Mouse (Mus musculus): ENCODE data around the gene 1700025B11Rik.

DNA sequence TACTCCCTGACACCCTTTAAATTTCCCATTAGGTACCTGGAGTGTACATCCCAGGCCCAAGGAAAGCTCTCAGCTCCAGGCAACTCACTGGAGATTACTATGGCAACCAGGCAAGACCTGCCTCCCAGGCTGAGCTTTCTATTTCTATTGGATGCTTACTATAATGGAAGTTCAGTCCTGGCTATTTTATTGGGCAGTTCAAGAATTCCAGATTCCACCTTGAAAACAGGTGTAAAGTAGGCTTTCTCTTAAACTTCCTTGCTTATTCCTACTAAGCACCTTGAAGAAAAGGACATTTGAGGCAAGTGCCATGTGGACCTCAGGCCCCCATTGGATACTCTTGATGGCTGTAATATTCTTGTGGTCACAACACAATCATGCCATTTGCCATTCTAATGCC, at the start of gene 1700025B11Rik:
- TF ChIP-seq CTCF (IDR thresholded peaks at IDR 0.05; ENCODE audit: low read depth, low read length) (no peak), TAL1 (conservative IDR thresholded peaks at IDR 0.05; ENCODE audit: low read depth, low read length) (no peak), GATA1 (IDR thresholded peaks at IDR 0.05; ENCODE audit: borderline replicate concordance, low read length) (no peak)

Data from G1E (cell line).